8 mouse cellular contexts compared by ENCODE assay signal in genomic region chr15:89497391-89498048, GRCm38 (mm10). TPM values are rescaled to one million over a fixed set of nuclear protein-coding genes. Genes with fewer than 3 reads are reported as not detected.
DNase-seq lines count a peak whose midpoint lies in the region; ATAC-seq and TF ChIP-seq lines count a peak whose summit lies in the region.

No protein-coding gene starts in this region.

- peak overlapping the region; percentile 85 for H3K27ac ChIP-seq in cortical plate, adult 2 months (ENCODE audit: insufficient read depth, low read length)
- H3K27ac ChIP-seq in limb, embryonic 14.5 days (replicated peaks; ENCODE audit: low read depth, low read length): no peak overlapping the region
- H3K27ac ChIP-seq in midbrain, embryonic 16.5 days (ENCODE audit: low read length): no peak overlapping the region

- H3K9ac ChIP-seq in limb, embryonic 14.5 days (ENCODE audit: low read depth, low read length, severe bottlenecking): no peak overlapping the region; the same call in 1 of the 2 replicates
- peak overlapping the region; percentile 93; the same call in 1 of the 2 replicates for H3K9ac ChIP-seq in midbrain, embryonic 16.5 days (ENCODE audit: low read depth, low read length)

- WGBS in limb, embryonic 14.5 days: 33% methylated on average over 4 of the region's 4 CpGs
- WGBS in midbrain, embryonic 16.5 days: 30% methylated on average over 4 of the region's 4 CpGs

- no peaks in the 10 kb centered on the region for H3K9me3 ChIP-seq in limb, embryonic 14.5 days (ENCODE audit: control insufficient read depth, low read length)
- no peaks in the 10 kb centered on the region for H3K9me3 ChIP-seq in midbrain, embryonic 16.5 days (replicated peaks; ENCODE audit: control insufficient read depth, low read length, poor library complexity, severe bottlenecking)

- TF ChIP-seq CTCF in cortical plate, adult 2 months (IDR thresholded peaks at IDR 0.05; ENCODE audit: extremely low read depth, insufficient read depth, low read length): no peak

- peak; percentile 80 to 87 for ATAC-seq in hematopoietic stem cell, adult 5-6 weeks (replicated peaks in 1 of 2; ENCODE audit: insufficient read depth in 1 of 2, low FRiP score in 2 of 2, low TSS enrichment in 1 of 2, low read depth in 1 of 2, poor library complexity in 2 of 2, severe bottlenecking in 2 of 2)
- ATAC-seq in limb, embryonic 14.5 days (ENCODE audit: low FRiP score, low read depth): no peak
- 0 out of 2 replicates have a peak, but pooled peaks have one; percentile 0 for ATAC-seq in midbrain, embryonic 16.5 days

- no peaks in the 10 kb centered on the region for H3K36me3 ChIP-seq in limb, embryonic 14.5 days (ENCODE audit: control insufficient read depth, insufficient read depth, low read length)
- no peaks in the 10 kb centered on the region for H3K36me3 ChIP-seq in midbrain, embryonic 16.5 days (ENCODE audit: control insufficient read depth, insufficient read depth, low read length)

- TF ChIP-seq POLR2A in cortical plate, adult 2 months (IDR thresholded peaks at IDR 0.05; ENCODE audit: extremely low read depth, insufficient read depth, low read length): 0 out of 2 replicates have a peak, but pooled peaks have one; percentile 25
- TF ChIP-seq POLR2A in limb, embryonic 14.5 days (IDR thresholded peaks at IDR 0.05; ENCODE audit: borderline replicate concordance, extremely low read depth, insufficient read depth, insufficient read length): no peak

- peak; percentile 90 for DNase-seq in MEL-GATA-1-ER (ENCODE audit: extremely low read depth, low read depth)
- peak; percentile 23 for DNase-seq in limb, embryonic 14.5 days (ENCODE audit: low spot score)
- DNase-seq in frontal cortex, postnatal 10 days (ENCODE audit: low spot score in 2 of 2): no peak
- DNase-seq in Muller cell, postnatal 12 days (ENCODE audit: inconsistent ontology term): no peak
- no peak for DNase-seq in thymus, postnatal 25 days

- H3K4me2 ChIP-seq in limb, embryonic 14.5 days (replicated peaks; ENCODE audit: low read depth, low read length, severe bottlenecking): no peak overlapping the region
- H3K4me2 ChIP-seq in midbrain, embryonic 16.5 days (ENCODE audit: low read length): no peak overlapping the region; the same call in 1 of the 2 replicates

- H3K27me3 ChIP-seq in limb, embryonic 14.5 days (ENCODE audit: control insufficient read depth, insufficient read depth, low read length): peaks cover 5% of the 10 kb centered on the region; the same call in 1 of the 2 replicates
- no peaks in the 10 kb centered on the region for H3K27me3 ChIP-seq in midbrain, embryonic 16.5 days (ENCODE audit: control insufficient read depth, insufficient read depth, low read depth, low read length)

- peak overlapping the region; percentile 72 for H3K4me3 ChIP-seq in cortical plate, adult 2 months (ENCODE audit: insufficient read depth, low read length)
- peak overlapping the region; percentile 83 for H3K4me3 ChIP-seq in limb, embryonic 14.5 days (replicated peaks; ENCODE audit: low read length)
- H3K4me3 ChIP-seq in midbrain, embryonic 16.5 days (ENCODE audit: low read depth, low read length): peak overlapping the region; percentile 78; the same call in 1 of the 2 replicates

- H3K4me1 ChIP-seq in cortical plate, adult 2 months (ENCODE audit: control insufficient read depth, insufficient read depth, low read length): no peaks in the 10 kb centered on the region
- no peaks in the 10 kb centered on the region for H3K4me1 ChIP-seq in limb, embryonic 14.5 days (ENCODE audit: control insufficient read depth, insufficient read depth, low read length)
- H3K4me1 ChIP-seq in midbrain, embryonic 16.5 days (ENCODE audit: control insufficient read depth, insufficient read depth, low read length): peaks cover 14% of the 10 kb centered on the region

RNA-seq across cellular contexts. Expression of gene Shank3, which starts 1.9 kb away (rescaled TPM):
- 98.8 and 99.7 TPM in 2 replicates for polyA plus RNA-seq in cortical plate, adult 2 months (2012; rRNA removed)
- total RNA-seq in hematopoietic stem cell, adult 5-6 weeks (2017): 4.5 and 12.2 TPM in 2 replicates
- 18.4 and 25.1 TPM in 2 replicates for polyA plus RNA-seq in limb, embryonic 14.5 days (2012; rRNA removed)
- 2.4 and 2.7 TPM in 2 replicates for polyA plus RNA-seq in limb, embryonic 14.5 days (2014; fragmentation: Nextera tagmentation; extraction: Ambion mirVana)
- 12.0 and 16.7 TPM in 2 replicates for polyA plus RNA-seq in midbrain, embryonic 16.5 days (2015; fragmentation: Nextera tagmentation; extraction: Ambion mirVana)

RNA-seq across cellular contexts. Expression of gene Arsa, which starts 20.3 kb away (rescaled TPM):
- polyA plus RNA-seq in cortical plate, adult 2 months (2012; rRNA removed): 39.9 and 40.2 TPM in 2 replicates
- 7.1 and 11.3 TPM in 2 replicates for total RNA-seq in hematopoietic stem cell, adult 5-6 weeks (2017)
- polyA plus RNA-seq in limb, embryonic 14.5 days (2012; rRNA removed): 30.7 and 38.5 TPM in 2 replicates
- polyA plus RNA-seq in limb, embryonic 14.5 days (2014; fragmentation: Nextera tagmentation; extraction: Ambion mirVana): 18.3 and 21.7 TPM in 2 replicates
- polyA plus RNA-seq in midbrain, embryonic 16.5 days (2015; fragmentation: Nextera tagmentation; extraction: Ambion mirVana): 32.6 and 37.6 TPM in 2 replicates

RNA-seq across cellular contexts. Expression of gene Mapk8ip2, which starts 43.8 kb away (rescaled TPM):
- polyA plus RNA-seq in cortical plate, adult 2 months (2012; rRNA removed): 141 and 146 TPM in 2 replicates
- not detected in 2 replicates for total RNA-seq in hematopoietic stem cell, adult 5-6 weeks (2017)
- 2.5 and 2.6 TPM in 2 replicates for polyA plus RNA-seq in limb, embryonic 14.5 days (2012; rRNA removed)
- 0.99 and 1.5 TPM in 2 replicates for polyA plus RNA-seq in limb, embryonic 14.5 days (2014; fragmentation: Nextera tagmentation; extraction: Ambion mirVana)
- polyA plus RNA-seq in midbrain, embryonic 16.5 days (2015; fragmentation: Nextera tagmentation; extraction: Ambion mirVana): 84.4 and 86.4 TPM in 2 replicates

Comparison
In these comparisons a context has a peak if more than half of its experiments do, and no peak if none do; other contexts are left out.
1. DNase-seq: peak in MEL-GATA-1-ER (single experiment) and limb, embryonic 14.5 days (single experiment); none in frontal cortex, postnatal 10 days (0 of 2), Muller cell, postnatal 12 days (single experiment) and thymus, postnatal 25 days (single experiment).
2. RNA of gene Mapk8ip2, which starts 43.8 kb away (polyA plus RNA-seq): 141 to 146 TPM in cortical plate, adult 2 months and 84.4 to 86.4 TPM in midbrain, embryonic 16.5 days; 0.99 to 2.6 TPM in limb, embryonic 14.5 days; every median in the first group is over 10 times any median in the second.
3. Peak in every context shown above with its lines, with median percentiles within 50 percentile points of each other: H3K4me3 ChIP-seq.